Mouse (Mus musculus): Measurements from ENCODE around the gene Ctdspl.

GRCm38 (mm10) chr9:119082656-119083430 lies 156.6 kb downstream of the Ctdspl start:
- TF ChIP-seq CTCF (IDR thresholded peaks at IDR 0.05; ENCODE audit: extremely low read depth, insufficient read length, insufficient replicate concordance, low read depth, low read length) (no peak), POLR2A (IDR thresholded peaks at IDR 0.05; ENCODE audit: low read depth, low read length) (no peak)

Data from small intestine, adult 2 months (tissue).